Mouse (Mus musculus) liver, embryonic 11.5 days (tissue): Measurements from ENCODE around the gene Gpr84. TPM values are rescaled to one million over a fixed set of nuclear protein-coding genes. Genes with fewer than 3 reads are reported as not detected.
A peak's percentile ranks its signal among the peaks of the same experiment; 100 is the strongest.

ENCODE experiments used
- ATAC-seq: fragments of 200-750 bp; cut with Nextera tagmentation; replicated peaks from 2 replicates; pipeline ENCODE4 v1.8.0; 2017; ENCODE audit warnings: moderate number of reproducible peaks, mild to moderate bottlenecking, moderate TSS enrichment, moderate library complexity; ENCODE audit not compliant: low FRiP score
- DNase-seq: peaks from one replicate; pipeline ENCODE4 v3.0.0-alpha.2; 2017; ENCODE audit warnings: low spot score
- H3K27ac ChIP-seq: fragments of 300-500 bp; sonication (generic); 2 replicates; pipeline ENCODE4 v1.5.1; 2014; ENCODE audit warnings: mild to moderate bottlenecking, low read depth, low read length, control low read depth
- H3K27me3 ChIP-seq: fragments of 300-500 bp; sonication (generic); replicated peaks from 2 replicates; pipeline ENCODE4 v1.6.1; 2014; ENCODE audit warnings: low read length, mixed read lengths; ENCODE audit not compliant: control insufficient read depth, insufficient read depth
- H3K36me3 ChIP-seq: fragments of 300-500 bp; sonication (generic); 2 replicates; pipeline ENCODE4 v1.6.1; 2014; ENCODE audit warnings: mild to moderate bottlenecking, low read length, moderate library complexity, mixed read lengths; ENCODE audit not compliant: control insufficient read depth, insufficient read depth
- H3K4me1 ChIP-seq: fragments of 300-500 bp; sonication (generic); replicated peaks from 2 replicates; pipeline ENCODE4 v1.6.1; 2014; ENCODE audit warnings: low read length, mixed read lengths; ENCODE audit not compliant: control insufficient read depth, insufficient read depth
- H3K4me2 ChIP-seq: fragments of 300-500 bp; sonication (generic); 2 replicates; pipeline ENCODE4 v1.6.1; 2014; ENCODE audit warnings: mild to moderate bottlenecking, control low read depth, moderate library complexity
- H3K4me3 ChIP-seq: fragments of 300-500 bp; sonication (generic); 2 replicates; pipeline ENCODE4 v1.5.1; 2014; ENCODE audit warnings: low read depth, low read length, control low read depth
- H3K9ac ChIP-seq: fragments of 300-500 bp; sonication (generic); 2 replicates; pipeline ENCODE4 v1.6.1; 2014; ENCODE audit warnings: low read depth, low read length, control low read depth
- H3K9me3 ChIP-seq: fragments of 300-500 bp; sonication (generic); 2 replicates; pipeline ENCODE4 v1.6.1; 2016; ENCODE audit warnings: low read length, inconsistent platforms, mixed read lengths; ENCODE audit not compliant: control insufficient read depth
- WGBS: fragments of 180-500 bp; shearing (Covaris S2); extraction: QIAGEN DNeasy Blood & Tissue Kit; methylation state at CpG from one replicate; pipeline ENCODE4 v1.1.7; 2014; 5-methylcytosine and 5-hydroxymethylcytosine counted together
- polyA plus RNA-seq: library from polyadenylated mRNA; unstranded; fragments of >200 nt; fragmentation: Nextera tagmentation; extraction: Ambion mirVana; gene quantifications from 2 replicates; pipeline ENCODE4 v1.2.1, GENCODE M21; 2014

The Gpr84 gene
- polyA plus RNA-seq, 1 experiment from 2014 or later: 0.49 TPM

DNA sequence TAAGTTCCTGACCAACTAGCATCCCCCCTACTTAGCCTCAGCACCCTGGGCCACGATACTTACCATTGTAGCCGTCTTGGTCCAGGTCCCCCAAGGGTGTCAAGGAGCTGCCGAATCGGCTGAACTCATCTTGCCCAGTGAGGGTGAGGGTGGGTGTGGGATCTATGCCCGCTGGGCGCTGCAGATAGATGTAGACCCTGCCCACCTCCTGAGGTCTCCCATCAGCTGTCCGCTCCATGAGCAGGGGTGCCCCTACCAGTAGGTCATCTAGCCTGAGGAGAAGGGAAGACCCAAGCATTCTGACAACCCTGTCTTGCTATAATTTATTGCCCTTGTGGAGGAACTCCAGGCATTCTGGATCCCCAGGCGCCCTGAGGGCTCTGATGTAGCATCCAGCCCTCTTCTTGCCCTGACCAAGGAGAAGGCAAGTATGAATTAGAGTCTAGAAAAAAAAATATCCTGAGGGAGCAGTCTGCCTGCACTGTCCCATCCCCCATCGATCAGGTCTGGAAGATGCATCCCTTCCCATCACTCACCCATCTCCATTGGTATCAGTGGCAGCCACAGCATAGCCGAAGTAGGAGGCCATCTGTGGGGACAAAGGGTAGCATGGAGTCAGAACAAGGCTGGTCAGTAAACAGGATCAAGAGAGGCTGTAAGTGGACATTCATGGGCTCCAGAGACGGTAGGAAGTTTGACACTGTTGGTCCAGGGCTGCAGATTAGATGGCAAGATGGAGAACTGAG is 43.3 kb upstream of the Gpr84 start:
- Histone ChIP-seq H3K36me3 (peaks cover 56% of the 10 kb centered on the region), H3K9ac (no peak overlapping the region), H3K4me1 (peaks cover 10% of the 10 kb centered on the region), H3K27ac (no peak overlapping the region), H3K4me3 (no peak overlapping the region), H3K27me3 (no peaks in the 10 kb centered on the region), H3K4me2 (no peak overlapping the region), H3K9me3 (no peaks in the 10 kb centered on the region)
- WGBS: 94% methylated on average over 11 of the region's 11 CpGs
- ATAC-seq (no peak), DNase-seq (no peak)

DNA sequence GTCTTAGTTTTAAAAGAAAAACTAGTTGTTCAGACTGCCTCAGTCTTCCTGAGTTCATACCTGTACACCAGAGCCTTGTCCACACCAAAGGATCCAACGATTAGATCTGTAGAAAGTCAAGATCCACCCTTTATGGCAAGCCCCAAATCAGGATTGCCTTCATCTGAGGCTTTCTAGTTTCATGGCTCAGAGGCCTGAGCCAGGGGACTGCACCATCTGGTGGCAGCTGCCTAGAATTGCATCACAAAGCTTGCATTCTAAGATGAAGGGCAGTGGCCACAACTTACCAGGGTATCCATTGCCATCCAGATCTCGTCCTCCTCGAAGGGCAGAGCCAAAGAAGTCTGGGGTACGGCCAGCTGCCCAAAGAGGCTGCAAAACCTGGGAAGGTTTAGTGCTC is 42.4 kb upstream of the Gpr84 start:
- no peak for DNase-seq
- no peaks in the 10 kb centered on the region for H3K27me3 ChIP-seq
- peak; percentile 55 for ATAC-seq
- no peak overlapping the region for H3K4me3 ChIP-seq
- H3K27ac ChIP-seq: no peak overlapping the region
- peaks cover 2% of the 10 kb centered on the region; the same call in 1 of the 2 replicates for H3K4me1 ChIP-seq
- H3K36me3 ChIP-seq: peaks cover 57% of the 10 kb centered on the region
- WGBS: 46% methylated on average over 4 of the region's 4 CpGs
- H3K9me3 ChIP-seq: no peaks in the 10 kb centered on the region
- H3K4me2 ChIP-seq: no peak overlapping the region
- H3K9ac ChIP-seq: no peak overlapping the region

DNA sequence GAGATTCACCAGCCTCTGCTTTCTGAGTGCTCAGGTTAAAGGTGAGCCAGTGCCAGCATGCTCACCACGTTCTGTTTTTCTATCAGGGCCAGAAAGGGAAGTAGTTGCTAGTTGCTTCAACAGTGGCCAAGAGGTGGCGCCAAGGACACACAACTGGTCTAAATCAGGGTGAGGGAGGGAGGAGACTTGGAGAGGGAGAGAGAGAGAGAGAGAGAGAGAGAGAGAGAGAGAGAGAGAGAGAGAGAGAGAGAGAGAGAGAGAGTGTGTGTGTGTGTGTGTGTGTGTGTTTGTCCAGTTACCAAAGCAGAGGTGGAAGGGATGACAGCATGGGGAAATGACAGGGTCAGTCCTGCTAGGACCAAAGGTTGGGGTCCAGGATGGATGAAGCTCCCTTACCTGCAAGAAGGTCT is 36.9 kb upstream of the Gpr84 start:
- ATAC-seq (no peak), DNase-seq (no peak)
- peaks cover 52% of the 10 kb centered on the region for H3K36me3 ChIP-seq
- H3K9me3 ChIP-seq: no peaks in the 10 kb centered on the region
- H3K4me3 ChIP-seq: no peak overlapping the region
- 5% methylated on average over 2 of the region's 2 CpGs for WGBS
- H3K4me2 ChIP-seq: no peak overlapping the region
- H3K4me1 ChIP-seq: peaks cover 3% of the 10 kb centered on the region; the same call in 1 of the 2 replicates
- no peaks in the 10 kb centered on the region for H3K27me3 ChIP-seq
- no peak overlapping the region for H3K27ac ChIP-seq
- H3K9ac ChIP-seq: no peak overlapping the region

DNA sequence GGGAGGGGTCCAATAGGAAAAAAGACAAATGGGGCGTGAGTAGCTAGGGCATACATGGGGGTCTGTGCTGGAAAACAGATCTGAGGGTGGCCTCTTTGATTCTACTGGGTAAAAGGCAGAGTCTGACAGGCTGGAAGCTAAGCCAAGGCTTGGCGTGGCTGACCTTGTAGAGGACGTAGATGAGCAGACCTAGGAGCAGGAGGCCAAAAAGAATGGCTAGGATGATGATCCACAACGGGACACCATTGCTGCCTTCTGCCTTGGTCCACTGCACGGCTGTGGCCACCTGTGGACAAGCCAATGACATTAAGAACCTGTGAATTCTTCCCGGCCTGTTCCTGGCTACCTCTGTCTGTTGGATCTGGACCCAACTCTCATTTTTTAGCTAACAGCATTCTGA is 35.4 kb upstream of the Gpr84 start:
- WGBS: 83% methylated on average over 6 of the region's 6 CpGs
- ATAC-seq: no peak
- Histone ChIP-seq H3K4me1 (peaks cover 10% of the 10 kb centered on the region), H3K36me3 (peaks cover 43% of the 10 kb centered on the region), H3K4me3 (no peak overlapping the region), H3K9me3 (no peaks in the 10 kb centered on the region), H3K4me2 (no peak overlapping the region), H3K27ac (no peak overlapping the region), H3K9ac (no peak overlapping the region), H3K27me3 (0 out of 2 replicates have a peak, but pooled peaks cover 4% of the 10 kb centered on the region)
- DNase-seq: no peak

DNA sequence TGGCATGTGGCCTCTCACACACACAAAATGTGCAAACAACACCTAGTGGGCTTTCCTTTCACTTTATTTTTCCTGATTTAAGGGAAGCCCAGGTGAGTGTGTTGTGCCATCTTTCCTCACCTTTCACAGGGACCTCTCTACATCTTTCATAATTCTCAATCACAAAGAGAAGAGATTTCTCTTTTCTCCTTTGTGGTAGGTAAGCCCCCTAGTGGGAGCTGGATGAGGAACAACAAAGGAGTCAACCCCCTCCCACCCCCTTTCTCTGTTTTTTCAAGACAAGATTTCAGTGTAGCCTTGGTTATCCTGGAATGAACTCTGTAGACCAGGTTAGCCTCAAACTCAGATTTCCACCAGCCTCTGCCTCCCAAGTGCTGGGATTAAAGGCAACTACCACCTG is 33.1 kb upstream of the Gpr84 start:
- ATAC-seq (no peak), DNase-seq (no peak)
- Histone ChIP-seq H3K4me2 (no peak overlapping the region), H3K9ac (no peak overlapping the region), H3K9me3 (no peaks in the 10 kb centered on the region), H3K36me3 (peaks cover 22% of the 10 kb centered on the region), H3K27me3 (peaks cover 4% of the 10 kb centered on the region; the same call in 1 of the 2 replicates), H3K4me3 (no peak overlapping the region), H3K4me1 (peaks cover 24% of the 10 kb centered on the region), H3K27ac (no peak overlapping the region)

DNA sequence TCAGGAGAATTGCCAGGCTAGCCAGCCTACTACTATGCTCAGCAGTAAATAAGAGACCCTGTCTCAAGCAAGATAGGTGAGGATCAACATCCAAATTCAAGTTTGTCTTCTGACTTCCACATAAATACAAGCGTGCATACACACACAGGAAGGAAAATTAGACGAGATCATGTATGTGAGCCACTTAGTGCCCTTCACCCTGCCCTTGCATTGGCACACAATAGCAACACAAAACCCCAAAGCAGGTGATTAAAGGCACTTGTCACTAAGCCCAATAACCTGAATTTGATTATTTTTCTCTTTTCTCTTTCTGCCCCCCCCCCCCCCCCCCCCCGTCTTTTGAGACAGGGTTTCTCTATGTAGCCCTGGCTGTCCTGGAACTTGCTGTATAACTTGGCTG is 32.6 kb upstream of the Gpr84 start:
- peaks cover 4% of the 10 kb centered on the region; the same call in 1 of the 2 replicates for H3K27me3 ChIP-seq
- H3K4me3 ChIP-seq: no peak overlapping the region
- no peak overlapping the region for H3K27ac ChIP-seq
- peaks cover 29% of the 10 kb centered on the region for H3K4me1 ChIP-seq
- no peak overlapping the region for H3K9ac ChIP-seq
- H3K9me3 ChIP-seq: no peaks in the 10 kb centered on the region
- no peak for DNase-seq
- ATAC-seq: no peak
- WGBS: 73% methylated on average over 2 of the region's 3 CpGs
- H3K36me3 ChIP-seq: peaks cover 22% of the 10 kb centered on the region
- H3K4me2 ChIP-seq: no peak overlapping the region

DNA sequence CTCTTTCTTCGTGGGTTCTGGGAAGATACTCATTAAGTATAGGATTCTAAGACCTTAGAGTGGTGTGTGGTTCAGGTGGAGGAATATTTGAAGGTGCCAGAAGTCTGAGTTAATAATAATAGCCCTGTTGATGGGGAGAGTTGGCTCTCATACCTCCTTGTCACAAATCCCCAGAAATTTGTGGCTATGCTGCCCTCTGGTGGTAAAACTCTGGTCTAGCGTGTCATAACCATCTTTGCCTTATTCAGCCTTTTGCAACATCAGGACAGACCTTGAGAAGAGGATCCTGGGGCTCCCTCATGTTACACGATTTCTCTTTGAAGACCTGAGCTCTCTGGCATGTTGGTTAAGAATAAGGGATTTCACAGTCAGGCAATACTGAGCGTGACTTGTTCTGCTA is 32.0 kb upstream of the Gpr84 start:
- H3K4me1 ChIP-seq: peaks cover 35% of the 10 kb centered on the region
- ATAC-seq (no peak; the same call in 1 of the 2 replicates), DNase-seq (peak; percentile 77)
- no peak overlapping the region for H3K4me3 ChIP-seq
- no peak overlapping the region for H3K4me2 ChIP-seq
- WGBS: 13% methylated on average over 4 of the region's 4 CpGs
- H3K27me3 ChIP-seq: peaks cover 4% of the 10 kb centered on the region; the same call in 1 of the 2 replicates
- no peak overlapping the region for H3K27ac ChIP-seq
- no peaks in the 10 kb centered on the region for H3K9me3 ChIP-seq
- H3K36me3 ChIP-seq: peaks cover 16% of the 10 kb centered on the region
- H3K9ac ChIP-seq: no peak overlapping the region

DNA sequence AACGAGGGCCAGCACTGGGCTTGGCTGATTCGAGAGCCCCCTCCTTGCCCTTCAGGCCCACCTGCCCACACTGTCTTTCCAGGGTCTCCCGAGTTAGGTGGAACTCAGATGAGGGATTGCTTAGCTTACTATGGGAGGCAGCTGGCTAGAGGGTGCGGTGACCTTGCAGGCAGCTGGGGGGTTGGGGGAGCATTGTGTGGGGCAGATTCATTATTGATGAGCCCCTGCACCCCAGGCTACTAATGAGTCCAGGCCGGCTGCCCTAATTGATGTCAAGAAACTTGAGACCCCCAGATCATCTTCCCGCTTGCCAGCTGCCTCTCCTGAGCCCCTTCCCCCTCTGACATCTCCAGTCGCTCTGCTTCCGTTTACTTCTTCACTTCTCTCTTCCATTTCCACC is 31.1 kb upstream of the Gpr84 start:
- Histone ChIP-seq H3K27me3 (peaks cover 4% of the 10 kb centered on the region; the same call in 1 of the 2 replicates), H3K4me2 (0 out of 2 replicates have a peak overlapping the region, but pooled peaks have one; percentile 11), H3K4me3 (no peak overlapping the region), H3K36me3 (peaks cover 14% of the 10 kb centered on the region), H3K4me1 (peaks cover 40% of the 10 kb centered on the region), H3K9me3 (no peaks in the 10 kb centered on the region), H3K9ac (no peak overlapping the region), H3K27ac (no peak overlapping the region)
- ATAC-seq (no peak), DNase-seq (no peak)
- WGBS: 35% methylated on average over 8 of the region's 8 CpGs

DNA sequence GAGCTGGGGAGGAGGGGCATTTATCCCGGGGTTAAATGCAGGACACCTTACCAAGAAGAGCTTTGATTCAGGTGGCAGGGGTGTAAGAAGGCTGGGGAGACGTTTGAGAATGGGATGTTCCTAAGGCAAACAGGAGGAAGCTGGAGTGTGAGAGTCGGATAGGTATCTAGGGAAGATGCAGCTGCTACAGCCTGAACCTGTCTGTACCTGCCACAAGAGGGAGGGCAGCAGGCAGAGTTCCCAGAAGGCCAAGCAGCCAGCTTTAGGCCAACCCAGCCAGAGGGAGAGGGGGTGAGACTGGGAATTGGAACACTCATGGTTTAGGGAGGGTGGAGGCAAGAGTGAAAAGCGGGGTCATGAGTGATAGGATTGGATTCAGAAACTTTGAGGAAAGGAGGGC is 30.4 kb upstream of the Gpr84 start:
- no peak for ATAC-seq
- H3K4me1 ChIP-seq: peaks cover 40% of the 10 kb centered on the region
- WGBS: 12% methylated on average over 4 of the region's 4 CpGs
- peaks cover 4% of the 10 kb centered on the region; the same call in 1 of the 2 replicates for H3K27me3 ChIP-seq
- peak overlapping the region; percentile 66 for H3K4me3 ChIP-seq
- H3K4me2 ChIP-seq: peak overlapping the region; percentile 90
- H3K9ac ChIP-seq: no peak overlapping the region
- no peak for DNase-seq
- H3K27ac ChIP-seq: no peak overlapping the region
- no peaks in the 10 kb centered on the region for H3K9me3 ChIP-seq
- H3K36me3 ChIP-seq: peaks cover 9% of the 10 kb centered on the region
